ENCODE assay signal across 9 mouse cellular contexts in genomic region chr5:65956144-65957008, GRCm38 (mm10). TPM values are rescaled to one million over a fixed set of nuclear protein-coding genes. Genes with fewer than 3 reads are reported as not detected.
DNase-seq lines count a peak whose midpoint lies in the region; ATAC-seq and TF ChIP-seq lines count a peak whose summit lies in the region.
"Had no signal": no experiment of that assay in that cellular context is flagged by ENCODE, and none has a peak within 500 bp of the region (broad histone marks: within the 10 kb centered on the region; RNA-seq: fewer than 3 reads in every experiment).

No protein-coding gene starts in this region.

- H3K27ac ChIP-seq in heart, embryonic 14.5 days (replicated peaks in 1 of 2; ENCODE audit: control insufficient read depth in 1 of 2, insufficient read depth in 1 of 2, low read depth in 2 of 2, low read length in 2 of 2): no peak overlapping the region; a peak in 1 of 4 replicates
- H3K27ac ChIP-seq in MEL (ENCODE audit: control insufficient read depth, low read depth, low read length): peak overlapping the region; percentile 95
- no peak overlapping the region for H3K27ac ChIP-seq in hindbrain, embryonic 12.5 days
- H3K27ac ChIP-seq in midbrain, embryonic 10.5 days (replicated peaks): peak overlapping the region; percentile 75

- TF ChIP-seq CTCF in MEL (IDR thresholded peaks at IDR 0.05 in 2 of 3, conservative IDR thresholded peaks at IDR 0.05 in 1 of 3; ENCODE audit: control insufficient read depth in 1 of 3, insufficient read depth in 1 of 3, low read depth in 2 of 3, low read length in 3 of 3, poor library complexity in 1 of 3, severe bottlenecking in 1 of 3): no peak

- peak overlapping the region; percentile 42; the same call in 1 of the 2 replicates for H3K9ac ChIP-seq in heart, embryonic 14.5 days (ENCODE audit: low read length)
- H3K9ac ChIP-seq in MEL (ENCODE audit: control insufficient read depth, low read depth, low read length, poor library complexity, severe bottlenecking): peak overlapping the region; percentile 83
- H3K9ac ChIP-seq in hindbrain, embryonic 12.5 days: no peak overlapping the region

- no peak for TF ChIP-seq RAD21 in MEL (IDR thresholded peaks at IDR 0.05; ENCODE audit: low read depth, low read length)

- H3K27me3 ChIP-seq in heart, embryonic 14.5 days (ENCODE audit: control insufficient read depth, insufficient read depth, low read length): no peaks in the 10 kb centered on the region
- H3K27me3 ChIP-seq in MEL (ENCODE audit: control insufficient read depth in 1 of 2, insufficient read depth in 2 of 2, low read length in 2 of 2): no peaks in the 10 kb centered on the region
- H3K27me3 ChIP-seq in hindbrain, embryonic 12.5 days: no peaks in the 10 kb centered on the region
- no peaks in the 10 kb centered on the region for H3K27me3 ChIP-seq in midbrain, embryonic 10.5 days (ENCODE audit: low read depth, poor library complexity, severe bottlenecking)

- DNase-seq in heart, postnatal 10 days: no peak
- peak; percentile 57 for DNase-seq in MEL (ENCODE audit: low read depth, low spot score)
- no peak for DNase-seq in midbrain, embryonic 10.5 days (ENCODE audit: low spot score)
- no peak for DNase-seq in thymus, postnatal 0 days (ENCODE audit: low spot score)
- DNase-seq in spleen, postnatal 4 days (ENCODE audit: low spot score in 2 of 2): no peak

- no peak for ATAC-seq in heart, embryonic 14.5 days (ENCODE audit: insufficient number of reproducible peaks, insufficient read depth, low FRiP score, low read depth)
- ATAC-seq in hindbrain, embryonic 12.5 days (ENCODE audit: low FRiP score): no peak
- no peak for ATAC-seq in erythroid progenitor cell, adult 5-6 weeks (replicated peaks; ENCODE audit: low FRiP score, poor library complexity, severe bottlenecking)

- H3K79me2 ChIP-seq in MEL (ENCODE audit: control insufficient read depth, insufficient read depth, low read length, poor library complexity): no peaks in the 10 kb centered on the region; the same call in 1 of the 2 replicates

- no peaks in the 10 kb centered on the region for H3K36me3 ChIP-seq in heart, embryonic 14.5 days (ENCODE audit: control insufficient read depth, insufficient read depth, low read length)
- H3K36me3 ChIP-seq in MEL (ENCODE audit: control insufficient read depth in 1 of 2, insufficient read depth in 2 of 2, low read length in 2 of 2): peaks cover 0 to 17% of the 10 kb centered on the region in 2 experiments; a peak in 2 of 4 replicates
- H3K36me3 ChIP-seq in hindbrain, embryonic 12.5 days: no peaks in the 10 kb centered on the region
- H3K36me3 ChIP-seq in midbrain, embryonic 10.5 days: no peaks in the 10 kb centered on the region
- H3K36me3 ChIP-seq: G1E had no signal

- WGBS in heart, embryonic 14.5 days: 74% methylated on average over 9 of the region's 9 CpGs
- WGBS in hindbrain, embryonic 12.5 days: 79% methylated on average over 9 of the region's 9 CpGs
- WGBS in midbrain, embryonic 10.5 days: 79% methylated on average over 9 of the region's 9 CpGs

- no peaks in the 10 kb centered on the region for H3K9me3 ChIP-seq in heart, embryonic 14.5 days (ENCODE audit: control insufficient read depth, low read length)
- no peaks in the 10 kb centered on the region for H3K9me3 ChIP-seq in MEL (replicated peaks; ENCODE audit: insufficient read depth, low read length)
- H3K9me3 ChIP-seq in hindbrain, embryonic 12.5 days (replicated peaks): 0 out of 2 replicates have a peak, but pooled peaks cover 3% of the 10 kb centered on the region
- H3K9me3 ChIP-seq in midbrain, embryonic 10.5 days (replicated peaks): no peaks in the 10 kb centered on the region
- H3K9me3 ChIP-seq: G1E had no signal

- TF ChIP-seq POLR2A in MEL (IDR thresholded peaks at IDR 0.05; ENCODE audit: control insufficient read depth in 1 of 2, insufficient read depth in 1 of 2, low read depth in 1 of 2, low read length in 2 of 2, poor library complexity in 1 of 2): no peak; a peak in 1 of 4 replicates

- intact Hi-C loops in heart, postnatal 10 days (cut with DNase I): loop anchor here (10.0 kb wide), 1 partner anchor 422 kb away; the partner anchor contains the start of genes Smim14 and Ube2k

- H3K4me1 ChIP-seq in heart, embryonic 14.5 days (ENCODE audit: control insufficient read depth in 2 of 2, insufficient read depth in 2 of 2, low read length in 2 of 2): peaks cover 7 to 12% of the 10 kb centered on the region in 2 experiments
- peaks cover 0 to 25% of the 10 kb centered on the region in 2 experiments for H3K4me1 ChIP-seq in MEL (ENCODE audit: control insufficient read depth in 1 of 2, insufficient read depth in 2 of 2, low read length in 2 of 2)
- H3K4me1 ChIP-seq in hindbrain, embryonic 12.5 days: peaks cover 9% of the 10 kb centered on the region
- peaks cover 17% of the 10 kb centered on the region for H3K4me1 ChIP-seq in midbrain, embryonic 10.5 days

- peak overlapping the region; percentile 66 for H3K4me2 ChIP-seq in heart, embryonic 14.5 days (ENCODE audit: low read length)
- peak overlapping the region; percentile 47 for H3K4me2 ChIP-seq in hindbrain, embryonic 12.5 days (replicated peaks)

- H3K4me3 ChIP-seq in heart, embryonic 14.5 days (ENCODE audit: control insufficient read depth in 1 of 2, insufficient read depth in 1 of 2, low read depth in 1 of 2, low read length in 2 of 2): peak overlapping the region; percentile 37 to 47
- peak overlapping the region; percentile 39 to 69 for H3K4me3 ChIP-seq in MEL (ENCODE audit: control insufficient read depth in 1 of 2, insufficient read depth in 1 of 2, low read depth in 2 of 2, low read length in 2 of 2)
- H3K4me3 ChIP-seq in hindbrain, embryonic 12.5 days: peak overlapping the region; percentile 30
- peak overlapping the region; percentile 47 for H3K4me3 ChIP-seq in midbrain, embryonic 10.5 days

- TF ChIP-seq EP300 in MEL (IDR thresholded peaks at IDR 0.05; ENCODE audit: low read depth in 1 of 2, low read length in 2 of 2): no peak

TF ChIP-seq in MEL, 35 proteins besides CTCF, POLR2A, EP300 and RAD21 (continues in another document):
- TF ChIP-seq CHD2 (IDR thresholded peaks at IDR 0.05; ENCODE audit: low read length) (no peak), MAX (IDR thresholded peaks at IDR 0.05; ENCODE audit: low read length) (no peak), ZMIZ1 (IDR thresholded peaks at IDR 0.05; ENCODE audit: low read depth, low read length) (peak; percentile 98), RCOR1 (IDR thresholded peaks at IDR 0.05; ENCODE audit: low read depth, low read length) (no peak), MAFK (IDR thresholded peaks at IDR 0.05; ENCODE audit: borderline replicate concordance, low read depth, low read length) (no peak), E2F4 (IDR thresholded peaks at IDR 0.05; ENCODE audit: borderline replicate concordance, low read depth, low read length) (no peak), GABPA (IDR thresholded peaks at IDR 0.05; ENCODE audit: low read depth, low read length) (no peak), HCFC1 (IDR thresholded peaks at IDR 0.05; ENCODE audit: low read depth, low read length) (peak; percentile 72), USF2 (IDR thresholded peaks at IDR 0.05; ENCODE audit: borderline replicate concordance in 1 of 2, insufficient read depth in 1 of 2, low read depth in 1 of 2, low read length in 2 of 2) (no peak), JUND (IDR thresholded peaks at IDR 0.05; ENCODE audit: low read depth, low read length) (no peak), ZC3H11A (IDR thresholded peaks at IDR 0.05; ENCODE audit: low read depth, low read length) (no peak), TAL1 (IDR thresholded peaks at IDR 0.05; ENCODE audit: low read length) (no peak), MAZ (IDR thresholded peaks at IDR 0.05; ENCODE audit: low read depth, low read length) (no peak), MEF2A (IDR thresholded peaks at IDR 0.05; ENCODE audit: extremely low read depth, insufficient replicate concordance, low read depth, low read length, poor library complexity, severe bottlenecking) (no peak), ZKSCAN1 (IDR thresholded peaks at IDR 0.05; ENCODE audit: low read depth, low read length) (no peak), POLR2AphosphoS2 (IDR thresholded peaks at IDR 0.05; ENCODE audit: low read length) (no peak), MYB (IDR thresholded peaks at IDR 0.05; ENCODE audit: low read depth, low read length) (no peak), MXI1 (IDR thresholded peaks at IDR 0.05; ENCODE audit: low read depth, low read length) (no peak), USF1 (IDR thresholded peaks at IDR 0.05; ENCODE audit: low read depth, low read length) (no peak), GATA1 (IDR thresholded peaks at IDR 0.05; ENCODE audit: low read depth, low read length) (no peak), TBP (IDR thresholded peaks at IDR 0.05; ENCODE audit: low read depth, low read length) (no peak)

RNA-seq across cellular contexts. Expression of gene Chrna9, which starts 21.7 kb away (rescaled TPM):
- not detected in 2 replicates for polyA plus RNA-seq in heart, embryonic 14.5 days (2014; fragmentation: Nextera tagmentation; extraction: Ambion mirVana)
- under 1 TPM in 1 of 2 experiments, not detected in 1; 0.55 TPM for total RNA-seq in heart, postnatal 10 days (2021)
- not detected in 2 replicates for total RNA-seq in MEL (2012; rRNA removed)
- polyA plus RNA-seq in MEL (2012; ENCODE audit: insufficient read depth in 1 of 2, insufficient read length in 2 of 2, low read depth in 1 of 2, low replicate concordance in 2 of 2, missing spikeins in 1 of 2): not detected
- polyA plus RNA-seq in hindbrain, embryonic 12.5 days (2016; fragmentation: Nextera tagmentation; extraction: Ambion mirVana): 0.18 and 0.19 TPM in 2 replicates
- polyA plus RNA-seq in midbrain, embryonic 10.5 days (2016; fragmentation: Nextera tagmentation; extraction: Ambion mirVana): 0.10 TPM in 1 of 2 replicates, not detected in the other
- polyA plus RNA-seq in thymus, postnatal 0 days (2015; fragmentation: Nextera tagmentation; extraction: Ambion mirVana): 244 and 286 TPM in 2 replicates
- total RNA-seq in erythroid progenitor cell, adult 5-6 weeks (2015; ENCODE audit: low replicate concordance): not detected in 2 replicates
- not detected in 2 replicates for total RNA-seq in erythroid progenitor cell, adult 5-6 weeks (2017; ENCODE audit: low replicate concordance)
- polyA plus RNA-seq: G1E had no signal

RNA-seq across cellular contexts. Expression of gene 9130230L23Rik, which starts 47.7 kb away (rescaled TPM):
- polyA plus RNA-seq in heart, embryonic 14.5 days (2014; fragmentation: Nextera tagmentation; extraction: Ambion mirVana): 0.14 TPM in 1 of 2 replicates, not detected in the other
- total RNA-seq in heart, postnatal 10 days (2021): not detected
- total RNA-seq in MEL (2012; rRNA removed): not detected in 2 replicates
- under 1 TPM in 1 of 2 experiments, not detected in 1; 0.22 TPM for polyA plus RNA-seq in MEL (2012; ENCODE audit: insufficient read depth in 1 of 2, insufficient read length in 2 of 2, low read depth in 1 of 2, low replicate concordance in 2 of 2, missing spikeins in 1 of 2)
- 0.18 TPM in 1 of 2 replicates, not detected in the other for polyA plus RNA-seq in hindbrain, embryonic 12.5 days (2016; fragmentation: Nextera tagmentation; extraction: Ambion mirVana)
- polyA plus RNA-seq in midbrain, embryonic 10.5 days (2016; fragmentation: Nextera tagmentation; extraction: Ambion mirVana): not detected in 2 replicates
- 0.82 and 1.0 TPM in 2 replicates for polyA plus RNA-seq in thymus, postnatal 0 days (2015; fragmentation: Nextera tagmentation; extraction: Ambion mirVana)
- total RNA-seq in erythroid progenitor cell, adult 5-6 weeks (2015; ENCODE audit: low replicate concordance): not detected in 2 replicates
- not detected in 2 replicates for total RNA-seq in erythroid progenitor cell, adult 5-6 weeks (2017; ENCODE audit: low replicate concordance)
- polyA plus RNA-seq: G1E had no signal

Comparison
In these comparisons a context has a peak if more than half of its experiments do, and no peak if none do; other contexts are left out.
1. H3K27ac ChIP-seq: peak in MEL (single experiment) and midbrain, embryonic 10.5 days (single experiment); none in heart, embryonic 14.5 days (0 of 2) and hindbrain, embryonic 12.5 days (single experiment).
2. RNA of gene Chrna9, which starts 21.7 kb away (polyA plus RNA-seq): 244 to 286 TPM in thymus, postnatal 0 days; 0.18 to 0.19 TPM in hindbrain, embryonic 12.5 days, 0.10 TPM in midbrain, embryonic 10.5 days, not detected in heart, embryonic 14.5 days and not detected in MEL; every median in the first group is over 100 times any median in the second.
3. Peak in every context shown above with its lines, with median percentiles within 50 percentile points of each other: H3K4me3 ChIP-seq.